Mouse (Mus musculus) Patski (cell line): ENCODE measurements around the gene Naa35. TPM values are rescaled to one million over a fixed set of nuclear protein-coding genes. Genes with fewer than 3 reads are reported as not detected.
"Not testable (repeated sequence)": the region's sequence is repeated elsewhere in the genome, so short reads cannot be mapped to it uniquely, and the experiment has no call there.

ENCODE experiments used
- ATAC-seq: fragments of 100-300 bp; one replicate; pipeline ENCODE4 v1.8.0; 2021
- CTCF ChIA-PET: fragments of 350-600 bp; sonication (Branson Sonifier 250); formaldehyde crosslinking; loops from one replicate; lab custom pipeline; 2022; ENCODE audit warnings: inconsistent platforms; lab: Charles Lee
- POLR2A ChIA-PET: fragments of 350-600 bp; sonication (Branson Sonifier 250); formaldehyde crosslinking; loops from one replicate; lab custom pipeline; 2022; ENCODE audit warnings: antibody characterized with exemption, inconsistent platforms; lab: Charles Lee
- DNase-seq: peaks from one replicate; pipeline ENCODE4 v3.0.0-alpha.2; 2011; ENCODE audit warnings: low read depth, low spot score
- H3K27me3 ChIP-seq: fragments of 371-371 bp; one replicate; pipeline ENCODE4 v1.5.1; 2021
- CTCF ChIP-seq: fragments of 100-300 bp; IDR thresholded peaks from one replicate; pipeline ENCODE4 v1.5.1; 2021
- in situ Hi-C: fragments of 300-500 bp; cut with MboI; formaldehyde crosslinking; loops from 3 replicates; pipeline ENCODE4 v1.11.1; 2018; ENCODE audit warnings: low pct_unique_long_range_greater_than_20kb, mixed read lengths
- polyA plus RNA-seq: library from polyadenylated mRNA; unstranded; gene quantifications from one replicate; pipeline ENCODE4 v1.2.3, GENCODE M21; 2021

Gene Naa35
- polyA plus RNA-seq, 1 experiment from 2014 or later, result 75.0 TPM

- in situ Hi-C loops, result no loop called here
- H3K27me3 ChIP-seq, result peaks cover 14% of the 10 kb centered on the region
- ChIA-PET POLR2A (no interaction called here), CTCF (interaction anchor here (1.4 kb wide), 1 partner anchor 9 kb away, joined by 4 read pairs; no protein-coding TSS in a partner anchor)
- no peak for ATAC-seq
- TF ChIP-seq CTCF, result no peak
- DNase-seq, result no peak
These were observed 14.0 kb upstream of the Naa35 start for GRCm38 (mm10) chr13:59571107-59571506.

- H3K27me3 ChIP-seq, result peaks cover 14% of the 10 kb centered on the region
- CTCF ChIA-PET, result no interaction called here
- ATAC-seq, result no peak
These were observed 12.5 kb upstream of the Naa35 start for GRCm38 (mm10) chr13:59572549-59572948.

GRCm38 (mm10) chr13:59580954-59581353, 4.1 kb upstream of the Naa35 start:
- no peaks in the 10 kb centered on the region for H3K27me3 ChIP-seq
- DNase-seq (no peak), ATAC-seq (no peak)
- in situ Hi-C loops, result no loop called here
- TF ChIP-seq CTCF, result peak; percentile 30
- ChIA-PET CTCF (interaction anchor here (1.6 kb wide), 1 partner anchor 10 kb away, joined by 4 read pairs; no protein-coding TSS in a partner anchor), POLR2A (no interaction called here)

More at GRCm38 (mm10) chr13:59572549-59572948, 12.5 kb upstream of the Naa35 start:
- in situ Hi-C loops, result no loop called here
- no peak for DNase-seq
- TF ChIP-seq CTCF, result no peak
- POLR2A ChIA-PET, result no interaction called here

- ATAC-seq (no peak), DNase-seq (no peak)
- in situ Hi-C loops, result no loop called here
- H3K27me3 ChIP-seq, result no peaks in the 10 kb centered on the region
- TF ChIP-seq CTCF, result no peak
- CTCF ChIA-PET, result no interaction called here
- POLR2A ChIA-PET, result no interaction called here
These were observed 578 bp upstream of the Naa35 start for GRCm38 (mm10) chr13:59584481-59584880.

DNA sequence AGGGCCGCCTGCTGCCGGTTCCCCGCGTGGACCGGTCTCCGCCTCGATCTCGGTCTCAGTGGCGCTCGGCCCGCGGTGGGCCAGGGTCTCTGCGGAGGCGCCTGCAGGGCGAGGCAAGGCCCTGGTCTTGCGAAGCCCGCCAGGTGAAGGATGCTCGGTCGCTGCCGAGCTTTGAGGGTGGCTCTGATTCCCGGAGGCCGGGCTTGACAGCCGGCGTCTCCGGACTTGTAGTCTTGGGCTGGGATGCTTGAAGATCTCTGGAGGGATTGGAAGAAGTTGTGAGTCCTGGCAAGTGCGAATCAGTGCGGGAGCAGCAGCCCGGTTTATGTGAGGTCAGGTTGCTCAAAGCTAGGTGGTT, 568 bp downstream of the Naa35 start:
- ChIA-PET POLR2A (interaction anchor here (0.7 kb wide), 2 partner anchors 18 to 95 kb away, joined by 3 to 4 read pairs; no protein-coding TSS in a partner anchor), CTCF (interaction anchor here (0.7 to 0.8 kb wide), 2 partner anchors 143 to 220 kb away, joined by 3 read pairs; no protein-coding TSS in a partner anchor)
- no peak for DNase-seq
- in situ Hi-C loops, result no loop called here
- no peak for ATAC-seq
- no peak for TF ChIP-seq CTCF
- H3K27me3 ChIP-seq, result no peaks in the 10 kb centered on the region

DNA sequence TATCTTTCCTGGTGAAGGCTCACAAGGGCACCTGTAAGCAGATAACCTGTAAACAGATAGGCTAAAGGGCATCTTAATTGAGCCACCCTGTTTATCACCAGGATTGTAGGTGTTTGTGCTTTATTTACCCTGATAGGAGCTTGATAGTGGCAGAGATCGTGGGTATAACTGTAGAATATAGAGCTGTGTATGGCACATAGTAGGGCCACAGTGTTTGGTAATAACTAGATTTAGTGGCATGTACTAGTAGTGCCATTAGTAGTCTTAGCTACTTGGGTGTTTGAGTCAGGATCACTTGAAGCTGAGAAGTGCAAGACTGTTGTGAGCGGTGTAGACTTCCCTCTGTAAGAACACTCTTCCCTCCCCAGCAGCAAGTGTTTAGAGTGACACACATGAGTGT, 2.1 kb downstream of the Naa35 start:
- no peak for TF ChIP-seq CTCF
- POLR2A ChIA-PET, result no interaction called here
- in situ Hi-C loops, result no loop called here
- ATAC-seq (no peak), DNase-seq (no peak)
- CTCF ChIA-PET, result interaction anchor here (1.0 kb wide), 1 partner anchor 13 kb away, joined by 3 read pairs; no protein-coding TSS in a partner anchor
- H3K27me3 ChIP-seq, result no peaks in the 10 kb centered on the region

GRCm38 (mm10) chr13:59589672-59590071, 4.6 kb downstream of the Naa35 start:
- ATAC-seq, result no peak
- TF ChIP-seq CTCF, result no peak
- DNase-seq, result no peak
- POLR2A ChIA-PET, result no interaction called here
- CTCF ChIA-PET, result no interaction called here
- in situ Hi-C loops, result no loop called here
- no peaks in the 10 kb centered on the region for H3K27me3 ChIP-seq

DNA sequence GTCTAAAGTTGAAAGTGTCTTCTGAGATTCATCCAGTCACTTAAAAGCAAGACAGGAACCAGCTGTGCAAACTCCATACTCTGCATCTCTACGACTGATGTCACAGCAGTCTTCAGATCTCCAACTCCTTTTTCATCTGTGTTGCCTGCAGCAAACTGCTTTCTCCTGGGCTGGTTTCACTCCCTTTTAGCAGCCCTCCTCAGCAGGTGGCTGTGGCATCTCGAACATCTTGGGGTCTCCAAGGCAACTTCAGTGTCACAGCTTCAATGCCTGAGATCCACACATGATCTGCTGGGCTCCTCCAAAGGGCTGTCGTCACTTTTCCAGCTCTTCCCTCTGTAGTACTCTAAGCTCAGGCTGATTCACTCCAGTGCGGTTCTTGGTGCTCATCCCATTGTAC, 5.6 kb downstream of the Naa35 start:
- POLR2A ChIA-PET, result no interaction called here
- no peak for DNase-seq
- in situ Hi-C loops, result no loop called here
- TF ChIP-seq CTCF, result no peak
- CTCF ChIA-PET, result no interaction called here
- no peaks in the 10 kb centered on the region for H3K27me3 ChIP-seq
- no peak for ATAC-seq

GRCm38 (mm10) chr13:59592058-59592457, 7.0 kb downstream of the Naa35 start:
- in situ Hi-C loops, DNase-seq, ATAC-seq: not testable (repeated sequence)

GRCm38 (mm10) chr13:59592630-59593029, 7.6 kb downstream of the Naa35 start:
- TF ChIP-seq CTCF, result no peak
- no peak for ATAC-seq
- no peak for DNase-seq
- no peaks in the 10 kb centered on the region for H3K27me3 ChIP-seq
- POLR2A ChIA-PET, result no interaction called here
- CTCF ChIA-PET, result no interaction called here
- in situ Hi-C loops, result no loop called here

More at GRCm38 (mm10) chr13:59592058-59592457, 7.0 kb downstream of the Naa35 start:
- H3K27me3 ChIP-seq, CTCF ChIA-PET, POLR2A ChIA-PET: not testable (repeated sequence)

GRCm38 (mm10) chr13:59603096-59603495, 18.0 kb downstream of the Naa35 start:
- in situ Hi-C loops, result no loop called here
- ATAC-seq (no peak), DNase-seq (no peak)
- ChIA-PET CTCF (no interaction called here), POLR2A (interaction anchor here (1.0 kb wide), 1 partner anchor 17 kb away, joined by 3 read pairs; no protein-coding TSS in a partner anchor)
- TF ChIP-seq CTCF, result no peak
- no peaks in the 10 kb centered on the region for H3K27me3 ChIP-seq

- CTCF ChIA-PET, result no interaction called here
- in situ Hi-C loops, result no loop called here
These were observed 19.5 kb downstream of the Naa35 start for GRCm38 (mm10) chr13:59604511-59604910.

More at GRCm38 (mm10) chr13:59604511-59604910, 19.5 kb downstream of the Naa35 start:
- DNase-seq, result peak; percentile 89
- no peaks in the 10 kb centered on the region for H3K27me3 ChIP-seq
- POLR2A ChIA-PET, result interaction anchor here (0.7 to 1.7 kb wide), 2 partner anchors 59 to 810 kb away, joined by 4 to 5 read pairs; no protein-coding TSS in a partner anchor
- ATAC-seq, result peak; percentile 93
- TF ChIP-seq CTCF, result no peak
